Mouse (Mus musculus): ENCODE results near the gene Tnfsf13. TPM values are rescaled to one million over a fixed set of nuclear protein-coding genes. Genes with fewer than 3 reads are reported as not detected.

The Tnfsf13 gene
- total RNA-seq (2023), result not detected in 4 replicates

DNA sequence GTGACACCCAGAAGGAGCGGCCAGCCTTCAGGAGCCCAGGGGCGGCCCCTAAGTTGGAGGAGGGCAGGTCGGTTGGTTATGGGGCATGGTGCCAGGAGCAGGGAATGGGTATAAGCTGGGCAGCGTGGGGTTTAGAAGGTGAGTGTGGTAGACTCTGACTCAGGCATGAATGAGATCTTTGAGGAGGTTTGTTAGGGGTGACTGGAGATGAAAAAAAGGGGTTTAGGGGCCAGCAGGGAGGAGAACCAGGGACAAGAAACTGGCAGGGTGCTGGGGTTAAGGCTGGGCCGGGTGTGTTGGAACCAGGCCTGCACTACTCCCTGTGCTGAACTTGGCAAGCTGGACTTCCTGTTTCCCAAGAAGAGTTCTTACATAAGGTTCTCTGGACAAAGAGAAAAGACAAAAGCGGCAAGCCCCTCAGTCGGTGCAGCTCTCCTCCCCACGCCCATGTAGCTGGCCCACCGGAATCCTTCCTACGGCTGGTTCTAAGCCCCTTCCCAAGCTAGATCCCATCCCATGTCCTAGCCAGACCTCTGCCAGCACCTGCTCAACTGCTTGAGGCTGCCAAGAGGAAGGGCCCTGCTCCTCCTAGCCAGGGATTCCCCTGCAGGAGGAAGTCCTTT lies at the start of gene Tnfsf13:
Gene Tnfsf13 (minus strand): TSS at position 259 of the 623 bp plus-strand sequence.

DNA sequence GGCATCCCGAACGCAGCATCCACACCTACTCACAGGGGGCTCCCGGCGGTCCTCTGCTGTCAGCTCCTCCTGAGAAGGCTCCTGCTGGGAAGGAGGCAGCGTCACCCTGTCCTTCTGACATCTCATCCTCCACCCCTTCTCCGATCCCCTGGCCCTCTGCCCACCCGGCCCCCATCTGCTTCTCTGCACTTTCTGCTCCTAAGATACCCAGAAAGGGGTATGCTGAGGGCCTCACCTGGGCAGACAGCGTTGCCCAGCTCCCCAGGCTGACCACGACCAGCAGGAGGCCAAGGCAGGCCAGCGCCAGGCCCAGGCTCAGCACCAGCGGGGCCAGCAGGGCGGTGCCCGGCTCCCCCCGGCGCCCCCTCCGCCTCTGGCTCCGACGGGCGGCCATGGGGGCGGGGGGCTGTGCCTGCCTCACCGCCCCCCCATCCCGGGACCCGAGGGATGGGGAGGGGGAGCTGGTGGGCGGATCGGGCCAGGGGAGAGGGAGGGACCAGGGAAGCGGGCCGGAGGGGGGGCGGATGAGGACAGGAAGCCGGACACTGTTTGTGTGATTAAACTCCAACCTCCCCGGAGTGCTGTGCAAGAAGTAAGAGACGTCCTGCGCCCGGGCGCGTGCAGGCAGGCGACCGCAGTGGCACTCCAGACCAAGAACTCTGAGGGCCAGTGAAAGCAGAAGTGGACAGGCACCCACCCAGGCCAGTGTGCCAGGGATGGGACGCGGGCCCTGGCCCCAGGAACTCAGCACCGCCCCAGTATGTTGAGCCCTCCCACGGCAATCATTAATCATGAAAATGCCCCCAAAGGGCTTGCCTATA lies 10.0 kb upstream of the Tnfsf13 start, which contains the start of the genes Tnfsf12 and Tnfsfm13:
Gene Tnfsf12 (minus strand): TSS at position 489 of the 821 bp plus-strand sequence.
Gene Tnfsfm13 (minus strand): TSS at position 738 of the 821 bp plus-strand sequence.

DNA sequence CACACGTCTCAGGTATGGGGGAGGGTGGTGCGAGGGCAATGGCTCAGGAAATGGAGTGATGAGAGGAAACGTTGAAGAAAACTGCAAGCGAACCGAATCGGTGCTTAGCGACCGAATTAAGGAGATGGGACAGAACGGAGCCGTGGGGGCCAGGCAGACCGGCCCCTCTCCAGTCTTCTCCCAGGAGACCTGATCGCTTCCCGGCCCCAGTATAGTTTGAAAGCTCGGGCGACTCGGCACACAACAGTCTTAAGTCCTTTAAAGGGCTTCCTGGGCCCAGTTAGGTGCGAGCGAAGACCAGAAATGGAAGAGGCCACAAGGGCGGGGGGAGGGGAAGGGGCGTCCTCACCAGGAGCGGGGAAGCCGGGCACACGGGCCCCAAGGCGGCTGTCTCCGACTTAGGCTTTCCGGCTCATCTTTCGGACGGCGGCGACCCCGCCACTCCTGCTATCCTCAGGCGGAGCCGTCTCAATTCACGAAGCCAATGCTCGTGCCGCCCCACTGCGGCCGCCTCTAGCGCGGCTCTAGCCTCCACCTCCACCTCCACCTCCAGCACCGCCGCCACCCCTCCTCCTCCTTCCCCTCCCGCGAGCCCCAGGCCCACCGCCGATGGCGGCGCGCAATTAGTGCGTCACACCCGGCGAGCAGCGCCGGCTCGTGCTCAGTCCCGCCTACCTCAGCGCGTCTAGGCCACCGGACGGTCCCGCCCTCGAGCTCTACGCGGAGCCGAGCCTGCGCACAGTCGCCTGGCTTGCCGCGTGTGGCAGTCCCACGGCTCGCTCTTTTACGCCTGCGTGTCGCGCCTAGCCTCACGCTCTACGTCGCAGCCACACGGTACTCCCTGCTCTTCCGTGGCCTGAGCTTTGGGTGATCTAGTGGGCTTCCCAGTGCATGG lies 4.0 kb downstream of the Tnfsf13 start, which contains the start of gene Senp3:
Gene Senp3 (minus strand): TSS at position 771 of the 895 bp plus-strand sequence.

DNA sequence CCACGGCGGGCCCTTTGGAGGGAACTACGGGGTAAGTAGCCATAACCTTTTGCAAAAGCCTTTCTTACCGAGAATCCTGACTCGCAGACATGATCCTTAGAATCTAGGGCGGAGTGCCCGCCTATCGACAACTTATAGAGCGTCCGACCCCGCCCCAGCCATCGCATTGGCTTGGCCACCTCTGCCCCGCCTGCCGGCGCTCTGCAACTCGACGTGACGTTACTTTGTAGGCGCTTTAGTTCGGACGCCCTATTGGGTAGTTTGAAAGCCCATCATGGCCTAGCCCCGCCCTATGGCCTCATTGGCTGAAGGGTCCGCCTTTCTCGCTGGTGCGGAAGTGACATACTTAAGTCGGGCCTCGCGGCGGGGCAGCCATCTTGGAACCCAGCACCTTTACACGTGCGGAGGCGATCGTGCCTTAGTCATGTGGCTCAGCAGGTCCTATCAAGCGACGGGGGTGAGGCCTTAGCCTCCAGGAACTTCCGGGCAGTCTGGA lies 13.3 kb downstream of the Tnfsf13 start, which contains the start of gene Eif4a1:
Gene Eif4a1 (minus strand): TSS at position 213 of the 496 bp plus-strand sequence.

DNA sequence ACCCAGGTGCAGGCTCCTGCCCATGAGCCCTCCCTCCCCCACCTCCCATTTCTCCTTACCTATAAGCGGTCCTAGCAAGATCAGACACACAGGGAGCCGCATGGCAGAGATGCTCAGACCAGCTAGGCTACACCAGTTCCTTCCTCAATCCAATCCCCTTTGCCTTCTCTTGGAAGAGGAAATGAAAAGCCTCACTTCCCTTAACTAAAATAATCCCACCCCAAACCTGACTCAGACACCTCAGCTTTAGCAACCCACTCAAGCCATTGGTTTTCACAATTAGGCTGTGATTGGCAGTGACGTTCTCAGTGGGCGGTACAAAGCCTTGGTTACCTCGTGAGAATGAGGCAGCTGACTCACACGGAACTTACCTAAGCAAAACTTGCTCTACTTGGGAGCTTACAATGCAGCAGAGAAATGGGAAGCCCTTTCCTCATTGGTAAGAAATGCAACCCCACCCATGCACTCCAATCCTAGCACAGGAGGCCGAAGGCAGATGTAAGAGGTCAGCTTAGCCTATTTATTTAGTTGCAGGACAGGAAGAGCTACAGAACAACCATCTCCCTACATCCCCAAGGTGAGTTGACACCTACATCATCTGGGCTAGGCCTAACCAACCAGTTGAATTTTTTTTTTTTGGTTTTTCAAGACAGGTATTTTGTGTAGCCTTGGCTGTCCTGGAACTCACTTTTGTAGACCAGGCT lies 19.5 kb downstream of the Tnfsf13 start, which contains the start of gene Cd68:
Gene Cd68 (minus strand): TSS at position 193 of the 704 bp plus-strand sequence.

DNA sequence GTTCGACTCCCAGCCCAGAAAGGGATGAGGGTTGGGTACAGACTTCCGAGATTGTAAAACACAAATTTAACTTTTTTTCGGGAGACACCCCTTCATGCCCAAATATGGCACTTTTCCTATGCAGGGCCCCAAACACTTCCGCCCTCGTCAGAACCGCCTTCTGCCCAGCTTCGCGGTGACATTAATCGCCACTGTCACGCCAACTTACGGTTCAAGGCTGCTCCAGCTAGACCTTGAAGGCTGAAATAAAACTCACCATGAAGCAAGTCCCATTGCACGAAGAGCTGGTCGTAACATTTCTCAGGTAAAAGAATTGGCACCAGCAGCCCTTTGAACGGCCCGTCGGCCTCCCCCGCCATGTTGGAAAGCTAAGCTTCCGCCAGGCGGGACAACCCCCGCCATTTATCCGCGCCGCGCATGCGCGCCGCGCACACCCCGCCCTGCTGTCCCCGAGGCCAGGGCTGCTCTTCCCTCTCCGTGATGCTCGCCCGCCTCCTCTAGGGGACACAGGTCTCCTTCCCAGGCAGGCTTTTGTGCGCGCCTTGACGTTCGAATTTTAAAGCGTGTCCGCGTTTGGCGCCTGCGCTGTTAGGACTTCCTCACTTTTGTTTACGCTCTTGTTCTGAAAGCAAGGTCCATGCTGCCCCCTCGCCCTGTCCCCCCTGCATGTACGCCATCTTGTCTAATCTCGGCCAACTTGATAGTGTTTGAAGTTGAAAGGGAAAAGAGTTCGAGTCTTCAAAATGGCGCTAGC lies 23.2 kb downstream of the Tnfsf13 start, which contains the start of gene Mpdu1:
Gene Mpdu1 (minus strand): TSS at position 430 of the 754 bp plus-strand sequence.

DNA sequence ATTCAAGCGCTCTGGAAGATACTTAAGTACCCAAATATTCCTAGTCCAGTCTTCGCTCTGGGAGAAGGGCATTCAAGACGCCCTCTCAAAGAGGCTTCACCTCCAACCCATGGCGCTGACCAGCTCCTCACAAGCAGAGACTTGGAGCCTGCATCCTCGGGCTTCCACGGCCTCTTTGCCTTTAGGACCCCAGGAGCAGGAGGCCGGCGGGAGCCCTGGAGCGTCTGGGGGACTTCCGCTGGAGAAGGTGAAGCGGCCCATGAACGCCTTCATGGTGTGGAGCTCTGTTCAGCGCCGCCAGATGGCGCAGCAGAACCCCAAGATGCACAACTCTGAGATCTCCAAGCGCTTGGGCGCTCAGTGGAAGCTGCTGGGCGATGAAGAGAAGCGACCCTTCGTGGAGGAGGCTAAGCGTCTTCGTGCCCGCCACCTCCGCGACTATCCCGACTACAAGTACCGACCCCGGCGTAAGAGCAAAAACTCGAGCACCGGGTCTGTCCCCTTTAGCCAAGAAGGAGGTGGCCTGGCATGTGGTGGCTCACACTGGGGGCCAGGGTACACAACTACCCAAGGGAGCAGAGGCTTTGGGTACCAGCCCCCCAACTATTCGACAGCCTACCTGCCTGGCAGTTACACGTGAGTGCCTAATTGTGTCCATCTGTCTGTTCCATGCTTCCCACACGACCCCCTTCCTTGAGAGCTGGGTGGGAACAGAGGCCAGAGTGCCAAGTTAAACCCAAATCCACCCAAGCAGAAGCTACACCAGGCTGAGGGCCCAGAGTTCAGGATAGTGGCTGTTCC lies 30.1 kb downstream of the Tnfsf13 start, which contains the start of gene Sox15:
Gene Sox15 (plus strand): TSS at position 51 of the 801 bp plus-strand sequence.

Other genes with a start within 250 kb of the Tnfsf13 start
- 0.03 TPM in 1 of 4 replicates, not detected in the others for gene Dnah2, start 136.7 kb downstream of the Tnfsf13 start, total RNA-seq (2023)
- 0.18 to 0.66 TPM (median 0.35 TPM) in 4 replicates for gene Efnb3, start 125.6 kb downstream of the Tnfsf13 start, total RNA-seq (2023)
- 11.0 to 15.2 TPM (median 13.1 TPM) in 4 replicates for gene Wrap53, start 105.5 kb downstream of the Tnfsf13 start, total RNA-seq (2023)
- gene Trp53, start 105.4 kb downstream of the Tnfsf13 start, total RNA-seq (2023), result 122 to 134 TPM (median 130 TPM) in 4 replicates
- gene Atp1b2, start 79.8 kb downstream of the Tnfsf13 start, total RNA-seq (2023), result 0.26 to 0.67 TPM (median 0.31 TPM) in 3 of 4 replicates, not detected in the other
- gene Shbg, start 67.9 kb downstream of the Tnfsf13 start, total RNA-seq (2023), result not detected in 4 replicates
- not detected in 4 replicates for gene Sat2, start 63.8 kb downstream of the Tnfsf13 start, total RNA-seq (2023)
- 73.0 to 86.7 TPM (median 81.7 TPM) in 4 replicates for gene Fxr2, start 52.8 kb downstream of the Tnfsf13 start, total RNA-seq (2023)
- gene Sox15, start 30.5 kb downstream of the Tnfsf13 start, total RNA-seq (2023), result 0.95 TPM in 1 of 4 replicates, not detected in the others
- 58.5 to 68.1 TPM (median 64.8 TPM) in 4 replicates for gene Mpdu1, start 23.1 kb downstream of the Tnfsf13 start, total RNA-seq (2023)
- 13.5 to 15.1 TPM (median 14.6 TPM) in 4 replicates for gene Cd68, start 19.6 kb downstream of the Tnfsf13 start, total RNA-seq (2023)
- gene Eif4a1, start 13.4 kb downstream of the Tnfsf13 start, total RNA-seq (2023), result 683 to 716 TPM (median 701 TPM) in 4 replicates
- gene Senp3, start 3.7 kb downstream of the Tnfsf13 start, total RNA-seq (2023), result 112 to 142 TPM (median 125 TPM) in 4 replicates
- 0.40 TPM in 1 of 4 replicates, not detected in the others for gene Tnfsf12, start 10.1 kb upstream of the Tnfsf13 start, total RNA-seq (2023)
- 0.56 TPM in 1 of 4 replicates, not detected in the others for gene Tnfsfm13, start 10.3 kb upstream of the Tnfsf13 start, total RNA-seq (2023)
- 227 to 251 TPM (median 238 TPM) in 4 replicates for gene Polr2a, start 72.9 kb upstream of the Tnfsf13 start, total RNA-seq (2023)
- not detected in 4 replicates for gene Slc35g3, start 76.2 kb upstream of the Tnfsf13 start, total RNA-seq (2023)
- gene Zbtb4, start 80.1 kb upstream of the Tnfsf13 start, total RNA-seq (2023), result 62.1 to 72.6 TPM (median 65.4 TPM) in 4 replicates
- gene Chrnb1, start 110.2 kb upstream of the Tnfsf13 start, total RNA-seq (2023), result 7.8 to 14.5 TPM (median 12.0 TPM) in 4 replicates
- 0.21 to 0.22 TPM in 2 of 4 replicates, not detected in the others for gene Fgf11, start 116.1 kb upstream of the Tnfsf13 start, total RNA-seq (2023)
- gene Tmem102, start 119.8 kb upstream of the Tnfsf13 start, total RNA-seq (2023), result 0.30 TPM in 1 of 4 replicates, not detected in the others
- gene Gm39566, start 129.5 kb upstream of the Tnfsf13 start, total RNA-seq (2023), result not detected in 4 replicates
- gene Spem2, start 132.7 kb upstream of the Tnfsf13 start, total RNA-seq (2023), result not detected in 4 replicates
- gene Spem1, start 136.4 kb upstream of the Tnfsf13 start, total RNA-seq (2023), result not detected in 4 replicates
- gene Nlgn2, start 152.0 kb upstream of the Tnfsf13 start, total RNA-seq (2023), result 0.27 to 1.5 TPM (median 0.32 TPM) in 4 replicates
- 29.5 to 37.7 TPM (median 32.6 TPM) in 4 replicates for gene Tmem256, start 152.7 kb upstream of the Tnfsf13 start, total RNA-seq (2023)
- gene Plscr3, start 160.6 kb upstream of the Tnfsf13 start, total RNA-seq (2023), result 9.9 to 12.6 TPM (median 11.5 TPM) in 4 replicates
- gene Tnk1, start 172.9 kb upstream of the Tnfsf13 start, total RNA-seq (2023), result not detected in 4 replicates
- not detected in 4 replicates for gene Tmem95, start 192.2 kb upstream of the Tnfsf13 start, total RNA-seq (2023)
- gene Kctd11, start 195.6 kb upstream of the Tnfsf13 start, total RNA-seq (2023), result 1.3 to 2.6 TPM (median 2.3 TPM) in 4 replicates
- gene Acap1, start 209.8 kb upstream of the Tnfsf13 start, total RNA-seq (2023), result 473 to 501 TPM (median 485 TPM) in 4 replicates
- 1.2 to 3.5 TPM (median 2.0 TPM) in 4 replicates for gene 2810408A11Rik, start 215.2 kb upstream of the Tnfsf13 start, total RNA-seq (2023)
- gene Neurl4, start 215.3 kb upstream of the Tnfsf13 start, total RNA-seq (2023), result 51.5 to 76.4 TPM (median 73.4 TPM) in 4 replicates
- gene Gps2, start 228.1 kb upstream of the Tnfsf13 start, total RNA-seq (2023), result 144 to 150 TPM (median 147 TPM) in 4 replicates
- 337 to 380 TPM (median 350 TPM) in 4 replicates for gene Eif5a, start 236.2 kb upstream of the Tnfsf13 start, total RNA-seq (2023)